Mouse (Mus musculus): ENCODE data around the gene Pcyox1.

The Pcyox1 gene

GRCm38 (mm10) chr6:86396581-86397256 is at the start of gene Pcyox1:
Gene Pcyox1 (minus strand): TSS chr6:86397154.
- DNase-seq (ENCODE audit: low read depth, low spot score), result peak; percentile 85

GRCm38 (mm10) chr6:86445551-86445950 is 48.6 kb upstream of the Pcyox1 start:
- no peak for DNase-seq (ENCODE audit: low read depth, low spot score)

GRCm38 (mm10) chr6:86441571-86441970 is 44.6 kb upstream of the Pcyox1 start:
- DNase-seq (ENCODE audit: low read depth, low spot score), result no peak

- DNase-seq (ENCODE audit: low read depth, low spot score), result peak; percentile 52
These were observed 42.6 kb upstream of the Pcyox1 start for GRCm38 (mm10) chr6:86439531-86439930.

GRCm38 (mm10) chr6:86439119-86439496 is 42.2 kb upstream of the Pcyox1 start:
- peak; percentile 58 for DNase-seq (ENCODE audit: low read depth, low spot score)

- DNase-seq (ENCODE audit: low read depth, low spot score), result peak; percentile 97
These were observed 41.5 kb upstream of the Pcyox1 start, which contains the start of gene C87436 for GRCm38 (mm10) chr6:86438272-86439118. Gene C87436 (plus strand): TSS chr6:86438374.

- peak; percentile 87 for DNase-seq (ENCODE audit: low read depth, low spot score)
These were observed 40.8 kb upstream of the Pcyox1 start for GRCm38 (mm10) chr6:86437711-86438110.

GRCm38 (mm10) chr6:86433696-86434095 is 36.7 kb upstream of the Pcyox1 start:
- no peak for DNase-seq (ENCODE audit: low read depth, low spot score)

GRCm38 (mm10) chr6:86431531-86431930 is 34.6 kb upstream of the Pcyox1 start:
- no peak for DNase-seq (ENCODE audit: low read depth, low spot score)

- no peak for DNase-seq (ENCODE audit: low read depth, low spot score)
These were observed 29.4 kb upstream of the Pcyox1 start, which contains the start of gene Gm44790 for GRCm38 (mm10) chr6:86426358-86426757. Gene Gm44790 (plus strand): TSS chr6:86426658.

GRCm38 (mm10) chr6:86420491-86420890 is 23.5 kb upstream of the Pcyox1 start:
- peak; percentile 60 for DNase-seq (ENCODE audit: low read depth, low spot score)

GRCm38 (mm10) chr6:86419239-86419638 is 22.3 kb upstream of the Pcyox1 start:
- no peak for DNase-seq (ENCODE audit: low read depth, low spot score)

- DNase-seq (ENCODE audit: low read depth, low spot score), result no peak
These were observed 21.8 kb upstream of the Pcyox1 start for GRCm38 (mm10) chr6:86418711-86419110.

GRCm38 (mm10) chr6:86406306-86406705 is 9.4 kb upstream of the Pcyox1 start:
- no peak for DNase-seq (ENCODE audit: low read depth, low spot score)

- DNase-seq (ENCODE audit: low read depth, low spot score), result peak; percentile 51
These were observed 8.0 kb upstream of the Pcyox1 start for GRCm38 (mm10) chr6:86404996-86405395.

- peak; percentile 100 for DNase-seq (ENCODE audit: low read depth, low spot score)
These were observed 7.3 kb upstream of the Pcyox1 start, which contains the start of gene Tia1 for GRCm38 (mm10) chr6:86404100-86404861. Gene Tia1 (plus strand): TSS chr6:86404219.

- peak; percentile 93 for DNase-seq (ENCODE audit: low read depth, low spot score)
These were observed 6.8 kb upstream of the Pcyox1 start for GRCm38 (mm10) chr6:86403728-86404099.

GRCm38 (mm10) chr6:86402681-86403607 is 6.0 kb upstream of the Pcyox1 start:
- peak; percentile 63 for DNase-seq (ENCODE audit: low read depth, low spot score)

GRCm38 (mm10) chr6:86400972-86401371 is 4.0 kb upstream of the Pcyox1 start:
- DNase-seq (ENCODE audit: low read depth, low spot score), result peak; percentile 94

GRCm38 (mm10) chr6:86399995-86400394 is 3.0 kb upstream of the Pcyox1 start:
- DNase-seq (ENCODE audit: low read depth, low spot score), result no peak

GRCm38 (mm10) chr6:86398986-86399385 is 2.0 kb upstream of the Pcyox1 start:
- DNase-seq (ENCODE audit: low read depth, low spot score), result no peak
